Mouse (Mus musculus) liver, adult 2 months (tissue): ENCODE results near the gene Gimap8. TPM values are rescaled to one million over a fixed set of nuclear protein-coding genes. Genes with fewer than 3 reads are reported as not detected.

Source experiments
- DNase-seq: peaks from one replicate; pipeline ENCODE4 v3.0.0-alpha.2; 2011; ENCODE audit warnings: low read depth, low spot score; ENCODE audit errors: extremely low read depth
- H3K27ac ChIP-seq: fragments of 200-500 bp; replicated peaks from 2 replicates; pipeline ENCODE4 v1.5.1; 2012; ENCODE audit warnings: low read depth, mild to moderate bottlenecking, control low read depth, inconsistent platforms, low read length; ENCODE audit not compliant: insufficient read depth
- H3K27me3 ChIP-seq: fragments of 200-500 bp; 2 replicates; pipeline ENCODE4 v1.6.1; 2012; ENCODE audit warnings: mild to moderate bottlenecking, moderate library complexity, low read length, inconsistent platforms; ENCODE audit not compliant: control insufficient read depth, insufficient read depth
- H3K36me3 ChIP-seq: fragments of 200-500 bp; 2 replicates; pipeline ENCODE4 v1.6.1; 2012; ENCODE audit warnings: low read length, inconsistent platforms; ENCODE audit not compliant: control insufficient read depth, insufficient read depth
- H3K4me1 ChIP-seq: fragments of 200-500 bp; 2 replicates; pipeline ENCODE4 v1.6.1; 2011; ENCODE audit warnings: low read length; ENCODE audit not compliant: control insufficient read depth, insufficient read depth
- H3K4me3 ChIP-seq: fragments of 200-500 bp; 2 replicates; pipeline ENCODE4 v1.5.1; 2011; ENCODE audit warnings: low read depth, mild to moderate bottlenecking, control low read depth, low read length, moderate library complexity; ENCODE audit not compliant: insufficient read depth
- H3K79me2 ChIP-seq: fragments of 200-500 bp; 2 replicates; pipeline ENCODE4 v1.6.1; 2012; ENCODE audit warnings: inconsistent platforms, mild to moderate bottlenecking, low read length, moderate library complexity; ENCODE audit not compliant: control insufficient read depth, insufficient read depth
- H3K9ac ChIP-seq: fragments of 200-500 bp; 2 replicates; pipeline ENCODE4 v1.6.1; 2012; ENCODE audit warnings: low read depth, mild to moderate bottlenecking, control low read depth, inconsistent platforms, low read length
- CTCF ChIP-seq: fragments of 200-500 bp; IDR thresholded peaks from 2 replicates; pipeline ENCODE4 v1.5.1; 2011; ENCODE audit warnings: low read depth, low read length, control low read depth
- POLR2A ChIP-seq: fragments of 200-500 bp; IDR thresholded peaks from 2 replicates; pipeline ENCODE4 v1.6.1; 2011; ENCODE audit warnings: low read length, control low read depth; ENCODE audit not compliant: insufficient read depth; ENCODE audit errors: extremely low read depth
- WGBS: fragments of 180-500 bp; shearing (Covaris S2); methylation state at CpG from one replicate; pipeline ENCODE4 v1.1.7; 2018; 5-methylcytosine and 5-hydroxymethylcytosine counted together
- polyA plus RNA-seq: library from polyadenylated mRNA; depleted of rRNA; stranded (reverse); fragments of >200 nt; gene quantifications from 2 replicates; pipeline ENCODE4 v1.2.3, GENCODE M21; 2012; rRNA removed
- total RNA-seq: library from RNA; depleted of rRNA; stranded (reverse); fragments of >200 nt; gene quantifications from 2 replicates; pipeline ENCODE4 v1.2.3, GENCODE M21; 2014; rRNA removed

Gimap8 gene
- total RNA-seq (6.1 and 6.4 TPM in 2 replicates), polyA plus RNA-seq (1.0 and 1.4 TPM in 2 replicates)

DNA sequence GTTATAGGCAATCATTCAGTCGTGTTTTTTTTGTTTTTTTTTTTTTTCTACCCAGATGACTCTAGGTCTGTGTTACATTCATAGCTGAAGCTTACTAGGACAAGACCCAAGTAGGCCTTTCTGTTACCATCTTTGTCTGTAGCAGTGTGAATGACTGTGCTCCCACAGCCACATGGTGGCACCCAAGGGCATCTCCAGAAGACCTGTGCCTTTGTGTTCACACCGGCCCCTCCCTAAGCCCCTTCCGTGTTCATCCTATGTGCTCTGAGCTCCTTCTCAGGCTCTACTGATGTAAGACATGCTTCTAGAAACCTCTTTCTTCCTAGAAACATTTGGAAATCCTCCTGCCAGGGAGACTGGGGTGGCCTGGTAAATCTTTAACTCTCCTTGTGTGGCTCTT, at the start of gene Gimap8:
Gene Gimap8, plus strand, starts transcription at position 240 of the 400 bp plus-strand sequence.
- Histone ChIP-seq H3K36me3 (no peaks in the 10 kb centered on the region), H3K79me2 (no peaks in the 10 kb centered on the region; the same call in 1 of the 2 replicates), H3K27me3 (no peaks in the 10 kb centered on the region), H3K9ac (peak within 1 kb of the TSS; percentile 11), H3K4me3 (peak within 1 kb of the TSS; percentile 11), H3K27ac (peak within 1 kb of the TSS; percentile 3; the same call in 1 of the 2 replicates), H3K4me1 (no peaks in the 10 kb centered on the region; the same call in 1 of the 2 replicates)
- 9% methylated on average over 3 of the region's 3 CpGs for WGBS
- DNase-seq = peak; percentile 56
- TF ChIP-seq POLR2A (no peak), CTCF (peak; percentile 83)

DNA sequence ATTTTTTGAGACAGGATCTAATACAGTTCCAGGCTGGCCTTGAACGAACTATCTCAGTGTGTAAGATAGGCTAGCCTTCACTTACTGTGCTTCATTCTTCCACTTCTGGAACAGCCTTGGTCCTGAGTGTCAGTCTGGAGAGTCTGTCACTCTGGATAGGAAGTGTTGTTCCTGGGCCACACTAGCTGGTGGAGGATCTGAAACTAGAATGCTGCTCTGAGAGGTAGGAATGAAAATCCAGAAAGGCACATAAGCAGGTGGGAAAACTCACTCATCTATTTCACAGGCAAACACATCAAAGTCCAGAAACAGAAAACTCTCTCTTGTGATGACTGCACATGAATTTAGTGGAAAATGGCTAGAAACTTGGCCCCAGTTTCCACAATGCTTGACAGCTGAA, 46.4 kb upstream of the Gimap8 start:
- peak overlapping the region; percentile 17; the same call in 1 of the 2 replicates for H3K9ac ChIP-seq
- H3K27me3 ChIP-seq = no peaks in the 10 kb centered on the region
- H3K79me2 ChIP-seq = peaks cover 25% of the 10 kb centered on the region
- peaks cover 39% of the 10 kb centered on the region for H3K4me1 ChIP-seq
- peaks cover 28% of the 10 kb centered on the region for H3K36me3 ChIP-seq
- H3K4me3 ChIP-seq = no peak overlapping the region
- TF ChIP-seq POLR2A = no peak
- no peak for TF ChIP-seq CTCF
- DNase-seq = peak; percentile 36
- WGBS = 83% methylated on average over 1 of the region's 1 CpGs
- peak overlapping the region; percentile 92 for H3K27ac ChIP-seq

DNA sequence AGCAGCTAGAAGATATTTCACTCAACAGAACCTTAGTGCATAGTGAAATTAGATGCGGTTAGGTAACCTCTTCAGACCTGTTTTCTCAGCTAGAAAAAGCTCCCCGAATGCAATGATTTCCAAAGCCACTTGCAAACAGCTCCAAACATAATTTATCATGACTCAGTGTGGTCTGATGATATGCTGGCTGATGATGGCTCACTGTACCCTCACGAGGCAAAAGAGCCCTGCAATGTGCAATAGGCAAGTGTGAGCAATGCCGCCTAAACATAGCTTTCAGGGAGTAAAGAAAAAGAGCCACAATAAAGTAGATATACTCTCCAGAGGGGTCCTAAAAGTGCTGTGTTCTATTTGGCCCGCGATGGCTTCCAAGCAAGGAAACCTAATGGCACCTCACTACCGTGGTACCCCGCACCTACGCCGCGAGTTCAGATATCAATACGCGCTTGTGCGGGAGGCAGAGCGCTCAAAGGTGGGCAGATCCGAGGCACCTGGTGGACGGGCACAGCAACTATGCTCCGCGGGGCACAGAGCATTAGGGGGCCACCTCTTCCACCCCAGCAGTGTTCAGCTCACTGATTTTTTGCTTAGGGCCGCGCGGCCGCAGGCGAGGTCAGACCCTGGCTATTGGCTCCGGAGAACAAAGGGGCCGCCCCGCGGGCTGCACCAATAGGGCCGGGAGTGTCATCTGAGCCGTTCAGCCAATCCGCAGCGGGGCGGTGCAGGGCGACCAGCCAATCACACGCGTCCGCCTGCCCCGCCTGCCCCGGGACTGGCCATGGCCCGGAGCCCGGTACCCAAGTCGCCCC, 45.6 kb upstream of the Gimap8 start, which contains the start of gene Zfp775:
Gene Zfp775, plus strand, starts transcription at position 793 of the 809 bp plus-strand sequence.
- Histone ChIP-seq H3K27me3 (no peaks in the 10 kb centered on the region), H3K4me1 (peaks cover 39% of the 10 kb centered on the region), H3K27ac (peak within 1 kb of the TSS; percentile 92), H3K4me3 (peak within 1 kb of the TSS; percentile 64), H3K36me3 (peaks cover 23% of the 10 kb centered on the region), H3K9ac (peak within 1 kb of the TSS; percentile 88), H3K79me2 (peaks cover 17% of the 10 kb centered on the region)
- peak; percentile 87 for DNase-seq
- no peak for TF ChIP-seq CTCF
- peak; percentile 87 for TF ChIP-seq POLR2A
- 4% methylated on average over 42 of the region's 42 CpGs for WGBS

DNA sequence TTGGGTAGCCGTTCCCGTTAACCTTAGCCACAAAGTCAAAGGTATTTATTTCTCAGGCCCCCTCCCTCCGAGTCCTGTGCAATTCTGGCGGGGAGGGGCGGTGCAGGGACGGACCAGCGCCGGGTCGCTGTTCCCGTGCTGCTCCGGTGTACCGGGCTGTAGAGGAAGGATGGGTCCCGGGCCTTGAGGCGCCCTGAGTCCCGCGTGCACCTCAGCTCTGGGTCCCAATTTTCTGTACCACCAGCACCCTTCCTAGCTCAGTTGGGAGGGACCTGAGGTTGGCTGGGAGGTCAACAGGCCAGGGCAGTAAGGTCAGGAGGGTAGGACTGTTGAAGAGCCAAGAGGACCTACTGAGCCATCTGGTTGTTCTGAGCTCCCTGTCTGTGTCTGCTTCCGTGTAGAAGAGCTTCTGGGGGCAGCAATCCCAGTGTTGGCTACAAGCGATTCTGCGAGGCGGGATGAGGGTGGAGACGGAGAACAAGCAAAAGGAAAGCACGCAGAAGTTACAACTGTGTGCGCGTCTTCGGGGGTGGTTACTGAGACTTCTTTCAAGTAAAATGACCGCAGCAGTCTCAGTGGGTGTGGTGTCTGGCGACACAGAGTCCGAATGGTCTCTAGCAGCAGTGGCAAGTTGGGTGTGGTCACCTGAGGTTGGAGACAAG, 44.8 kb upstream of the Gimap8 start:
- Histone ChIP-seq H3K27me3 (no peaks in the 10 kb centered on the region), H3K36me3 (peaks cover 16% of the 10 kb centered on the region), H3K9ac (peak overlapping the region; percentile 83), H3K79me2 (peaks cover 10% of the 10 kb centered on the region), H3K27ac (peak overlapping the region; percentile 90), H3K4me1 (peaks cover 39% of the 10 kb centered on the region), H3K4me3 (peak overlapping the region; percentile 59)
- DNase-seq = peak; percentile 82
- TF ChIP-seq CTCF (no peak), POLR2A (peak; percentile 25; the same call in 1 of the 2 replicates)
- WGBS = under 1% methylated on average over 28 of the region's 28 CpGs

DNA sequence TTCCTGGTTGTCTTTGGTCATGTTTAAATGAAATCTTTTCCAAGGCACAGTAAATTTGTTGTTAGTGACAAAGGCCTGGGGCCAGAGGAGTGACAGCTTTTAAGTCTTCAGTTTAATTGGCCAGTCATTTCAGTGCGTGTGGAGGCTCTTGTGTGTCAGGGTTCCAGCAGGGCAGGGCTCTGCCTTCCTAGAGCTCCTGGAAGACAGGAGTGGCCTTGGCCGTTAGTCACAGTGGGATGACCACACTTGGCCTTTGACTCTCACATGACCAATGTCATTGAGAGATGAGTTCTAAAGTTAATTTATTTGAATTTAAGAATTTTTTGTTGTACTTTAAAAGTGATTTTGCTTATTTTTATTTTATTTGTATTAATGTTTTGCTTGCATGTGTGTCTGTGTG, 38.9 kb upstream of the Gimap8 start:
- H3K27me3 ChIP-seq = no peaks in the 10 kb centered on the region
- no peak overlapping the region for H3K4me3 ChIP-seq
- H3K79me2 ChIP-seq = peaks cover 3% of the 10 kb centered on the region; the same call in 1 of the 2 replicates
- no peak overlapping the region for H3K9ac ChIP-seq
- TF ChIP-seq POLR2A = no peak
- TF ChIP-seq CTCF = no peak
- no peaks in the 10 kb centered on the region for H3K36me3 ChIP-seq
- H3K27ac ChIP-seq = no peak overlapping the region
- no peaks in the 10 kb centered on the region for H3K4me1 ChIP-seq
- WGBS = 59% methylated on average over 2 of the region's 2 CpGs
- DNase-seq = peak; percentile 18
